Mouse (Mus musculus) stomach, embryonic 14.5 days (tissue): ENCODE measurements around the gene Wdfy2. TPM values are rescaled to one million over a fixed set of nuclear protein-coding genes. Genes with fewer than 3 reads are reported as not detected.

Experiments
- ATAC-seq: fragments of 200-750 bp; cut with Nextera tagmentation; 2 replicates; pipeline ENCODE4 v1.8.0; 2017; ENCODE audit warnings: low read depth, moderate TSS enrichment; ENCODE audit not compliant: insufficient number of reproducible peaks, insufficient read depth, low FRiP score
- H3K27ac ChIP-seq: fragments of 300-500 bp; sonication (generic); 2 replicates; pipeline ENCODE4 v1.5.1; 2014; ENCODE audit warnings: mild to moderate bottlenecking, low read length, moderate library complexity, mixed read lengths
- H3K27me3 ChIP-seq: fragments of 300-500 bp; sonication (generic); 2 replicates; pipeline ENCODE4 v1.6.1; 2014; ENCODE audit warnings: low read length, control low read depth, mixed read lengths; ENCODE audit not compliant: control insufficient read depth, insufficient read depth
- H3K36me3 ChIP-seq: fragments of 300-500 bp; sonication (generic); 2 replicates; pipeline ENCODE4 v1.6.1; 2014; ENCODE audit warnings: mild to moderate bottlenecking, control low read depth, low read length, moderate library complexity, mixed read lengths; ENCODE audit not compliant: control insufficient read depth, insufficient read depth
- H3K4me1 ChIP-seq: fragments of 300-500 bp; sonication (generic); 2 replicates; pipeline ENCODE4 v1.6.1; 2014; ENCODE audit warnings: low read length, control low read depth, mixed read lengths; ENCODE audit not compliant: control insufficient read depth, insufficient read depth
- H3K4me2 ChIP-seq: fragments of 300-500 bp; sonication (generic); replicated peaks from 2 replicates; pipeline ENCODE4 v1.6.1; 2014; ENCODE audit warnings: low read depth, low read length, control low read depth
- H3K4me3 ChIP-seq: fragments of 300-500 bp; sonication (generic); 2 replicates; pipeline ENCODE4 v1.5.1; 2014; ENCODE audit warnings: low read depth, low read length, control low read depth
- H3K9ac ChIP-seq: fragments of 300-500 bp; sonication (generic); replicated peaks from 2 replicates; pipeline ENCODE4 v1.6.1; 2014; ENCODE audit warnings: low read depth, mild to moderate bottlenecking, control low read depth, low read length, moderate library complexity, mixed read lengths
- H3K9me3 ChIP-seq: fragments of 300-500 bp; sonication (generic); 2 replicates; pipeline ENCODE4 v1.6.1; 2016; ENCODE audit warnings: low read depth, low read length, control low read depth; ENCODE audit not compliant: control insufficient read depth
- WGBS: fragments of 180-500 bp; shearing (Covaris S2); extraction: QIAGEN DNeasy Blood & Tissue Kit; methylation state at CpG from one replicate; pipeline ENCODE4 v1.1.7; 2014; 5-methylcytosine and 5-hydroxymethylcytosine counted together
- polyA plus RNA-seq: library from polyadenylated mRNA; unstranded; fragments of >200 nt; fragmentation: Nextera tagmentation; extraction: Ambion mirVana; gene quantifications from 2 replicates; pipeline ENCODE4 v1.2.1, GENCODE M21; 2014

The Wdfy2 gene
- polyA plus RNA-seq, 1 experiment from 2014 or later: 9.4 TPM

DNA sequence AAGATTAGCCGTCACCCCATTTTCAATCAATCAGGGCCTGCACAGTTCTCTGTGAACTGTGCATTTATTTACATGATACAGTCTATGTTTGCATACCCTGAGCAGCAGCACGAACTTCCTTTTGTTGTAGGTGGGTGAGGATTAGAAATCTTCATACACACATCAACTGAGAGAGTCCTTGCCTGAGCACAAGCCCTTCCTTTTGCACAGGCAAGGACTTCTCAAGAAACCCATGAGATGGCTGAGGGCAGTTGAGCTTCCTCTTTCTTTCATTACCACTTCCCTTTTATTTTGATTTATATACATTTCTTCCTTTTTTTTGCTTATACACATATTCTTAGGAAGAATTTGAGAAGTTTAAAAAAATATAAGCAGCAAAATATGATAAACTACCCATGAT lies 27.9 kb downstream of the Wdfy2 start:
- ATAC-seq: no peak
- H3K9ac ChIP-seq: no peak overlapping the region
- no peak overlapping the region for H3K27ac ChIP-seq
- no peaks in the 10 kb centered on the region for H3K9me3 ChIP-seq
- H3K27me3 ChIP-seq: no peaks in the 10 kb centered on the region
- peaks cover 6% of the 10 kb centered on the region; the same call in 1 of the 2 replicates for H3K4me1 ChIP-seq
- H3K4me3 ChIP-seq: no peak overlapping the region
- no peaks in the 10 kb centered on the region for H3K36me3 ChIP-seq
- 40% methylated on average over 2 of the region's 2 CpGs for WGBS
- no peak overlapping the region for H3K4me2 ChIP-seq

DNA sequence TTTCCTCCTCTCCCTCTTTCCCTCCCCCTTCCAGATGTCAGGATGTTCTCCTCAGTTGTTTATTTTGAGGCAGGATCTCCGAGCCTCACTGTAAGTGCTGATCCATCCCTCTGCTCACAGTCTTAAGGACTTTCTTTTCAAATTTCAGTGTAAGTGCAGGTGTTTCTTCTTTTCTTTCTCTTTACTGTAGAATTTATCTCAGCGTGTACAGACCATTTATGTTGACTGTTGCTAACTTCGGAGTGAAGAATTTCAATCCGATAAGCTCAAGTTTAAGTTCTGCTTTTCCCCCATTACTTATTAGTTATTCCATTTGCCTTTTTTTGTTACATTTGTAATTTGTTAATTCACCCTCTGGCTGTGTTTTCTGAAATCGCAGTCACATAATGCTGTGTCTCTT lies 29.6 kb downstream of the Wdfy2 start:
- 68% methylated on average over 5 of the region's 5 CpGs for WGBS
- Histone ChIP-seq H3K4me2 (no peak overlapping the region), H3K4me3 (no peak overlapping the region)

DNA sequence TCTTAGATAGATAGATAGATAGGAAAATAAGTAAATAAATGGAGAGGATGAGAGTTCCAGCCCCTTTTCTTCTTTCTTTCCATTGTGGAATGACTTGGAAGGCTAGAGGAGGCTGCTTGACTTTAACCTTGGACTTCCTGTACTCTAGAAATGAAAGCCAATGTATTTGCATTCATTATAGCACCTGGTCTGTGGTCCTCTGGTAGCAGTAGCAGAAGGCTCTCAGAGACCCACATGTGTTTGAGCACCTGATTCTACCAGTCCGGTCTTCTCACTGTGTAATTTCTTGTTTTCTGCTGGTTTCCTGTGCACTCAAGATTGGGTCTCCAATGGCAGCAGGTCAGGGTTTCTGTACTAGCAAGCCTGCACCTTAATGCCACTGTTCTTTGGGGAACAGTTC lies 30.1 kb downstream of the Wdfy2 start:
- H3K27me3 ChIP-seq: no peaks in the 10 kb centered on the region
- no peak overlapping the region for H3K9ac ChIP-seq
- 0 out of 2 replicates have a peak overlapping the region, but pooled peaks have one; percentile 12 for H3K27ac ChIP-seq
- no peak for ATAC-seq
- no peaks in the 10 kb centered on the region for H3K9me3 ChIP-seq
- H3K4me2 ChIP-seq: no peak overlapping the region
- H3K4me3 ChIP-seq: no peak overlapping the region
- H3K36me3 ChIP-seq: no peaks in the 10 kb centered on the region
- peaks cover 6% of the 10 kb centered on the region; the same call in 1 of the 2 replicates for H3K4me1 ChIP-seq
- WGBS: 68% methylated on average over 1 of the region's 1 CpGs

More for the DNA sequence above, 29.6 kb downstream of the Wdfy2 start:
- H3K9me3 ChIP-seq: no peaks in the 10 kb centered on the region
- peaks cover 6% of the 10 kb centered on the region; the same call in 1 of the 2 replicates for H3K4me1 ChIP-seq
- no peak overlapping the region for H3K27ac ChIP-seq
- H3K27me3 ChIP-seq: no peaks in the 10 kb centered on the region
- H3K36me3 ChIP-seq: no peaks in the 10 kb centered on the region
- H3K9ac ChIP-seq: no peak overlapping the region
- no peak for ATAC-seq

DNA sequence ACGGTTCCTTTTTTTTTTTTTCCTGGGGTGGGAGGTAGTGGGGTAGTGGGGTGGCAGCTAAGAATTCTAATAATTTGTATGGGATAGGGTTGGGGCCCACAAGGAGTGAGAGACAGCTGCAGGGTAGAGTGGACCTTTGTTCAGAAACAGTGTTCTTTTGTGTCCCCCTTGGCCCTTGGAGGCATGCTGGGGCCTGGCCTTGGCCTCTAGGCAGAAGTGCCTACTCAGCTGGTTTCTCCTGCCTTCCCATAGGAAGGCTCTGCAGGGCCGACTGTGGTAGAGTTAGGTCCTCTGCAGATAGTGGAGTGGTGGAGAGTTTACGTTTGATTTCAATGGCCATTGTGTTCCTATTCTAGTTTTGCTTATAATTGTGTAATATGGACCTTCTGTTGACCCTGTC lies 30.8 kb downstream of the Wdfy2 start:
- Histone ChIP-seq H3K9me3 (no peaks in the 10 kb centered on the region), H3K36me3 (no peaks in the 10 kb centered on the region), H3K4me3 (no peak overlapping the region), H3K27ac (no peak overlapping the region), H3K4me2 (no peak overlapping the region), H3K27me3 (no peaks in the 10 kb centered on the region), H3K4me1 (peaks cover 6% of the 10 kb centered on the region; the same call in 1 of the 2 replicates), H3K9ac (no peak overlapping the region)
- no peak; the same call in 1 of the 2 replicates for ATAC-seq
- 60% methylated on average over 3 of the region's 3 CpGs for WGBS

DNA sequence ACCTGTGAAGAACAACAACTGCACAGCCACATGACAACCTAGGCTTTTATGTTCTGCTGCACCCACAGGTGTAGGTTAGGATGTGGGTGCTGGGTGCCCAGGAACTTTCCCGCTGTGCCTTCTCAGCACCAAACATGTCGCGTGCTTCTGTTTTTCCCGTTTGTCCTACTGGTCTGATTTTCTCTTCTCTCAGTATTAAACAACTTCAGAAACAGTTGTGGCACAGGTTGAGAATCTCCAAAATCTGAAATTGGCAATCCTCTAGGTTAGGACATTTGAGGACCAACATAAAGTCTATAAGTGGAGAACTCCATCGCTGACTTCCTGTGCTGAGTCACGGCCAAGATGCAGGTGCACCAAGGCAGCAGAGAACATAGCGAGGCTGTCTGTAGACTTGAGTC lies 32.8 kb downstream of the Wdfy2 start:
- Histone ChIP-seq H3K4me2 (no peak overlapping the region), H3K4me1 (peaks cover 6% of the 10 kb centered on the region; the same call in 1 of the 2 replicates), H3K4me3 (no peak overlapping the region), H3K27ac (no peak overlapping the region), H3K36me3 (no peaks in the 10 kb centered on the region), H3K9me3 (no peaks in the 10 kb centered on the region), H3K27me3 (no peaks in the 10 kb centered on the region), H3K9ac (no peak overlapping the region)
- WGBS: 97% methylated on average over 7 of the region's 7 CpGs
- ATAC-seq: no peak

DNA sequence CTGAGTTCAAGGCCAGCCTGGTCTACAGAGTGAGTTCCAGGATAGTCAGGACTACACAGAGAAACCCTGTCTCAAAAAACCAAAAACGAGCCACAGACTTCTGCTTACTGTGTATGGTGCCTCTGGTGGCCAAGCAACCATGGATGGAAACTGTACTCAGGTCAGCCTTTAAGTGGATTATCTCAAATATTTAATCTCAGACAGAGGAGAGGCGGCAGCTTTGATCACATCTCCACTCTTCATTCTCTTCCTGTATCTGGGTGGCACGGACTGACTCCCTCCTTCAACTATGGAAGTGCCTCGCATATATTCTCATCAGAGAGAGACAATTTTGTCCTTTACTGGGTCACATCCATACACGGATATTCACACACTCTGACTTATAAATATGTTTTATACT lies 34.0 kb downstream of the Wdfy2 start:
- Histone ChIP-seq H3K27me3 (no peaks in the 10 kb centered on the region), H3K9me3 (no peaks in the 10 kb centered on the region), H3K36me3 (no peaks in the 10 kb centered on the region), H3K4me1 (peaks cover 6% of the 10 kb centered on the region; the same call in 1 of the 2 replicates), H3K27ac (no peak overlapping the region), H3K9ac (no peak overlapping the region), H3K4me3 (no peak overlapping the region), H3K4me2 (no peak overlapping the region)
- WGBS: 93% methylated on average over 5 of the region's 5 CpGs
- ATAC-seq: no peak

DNA sequence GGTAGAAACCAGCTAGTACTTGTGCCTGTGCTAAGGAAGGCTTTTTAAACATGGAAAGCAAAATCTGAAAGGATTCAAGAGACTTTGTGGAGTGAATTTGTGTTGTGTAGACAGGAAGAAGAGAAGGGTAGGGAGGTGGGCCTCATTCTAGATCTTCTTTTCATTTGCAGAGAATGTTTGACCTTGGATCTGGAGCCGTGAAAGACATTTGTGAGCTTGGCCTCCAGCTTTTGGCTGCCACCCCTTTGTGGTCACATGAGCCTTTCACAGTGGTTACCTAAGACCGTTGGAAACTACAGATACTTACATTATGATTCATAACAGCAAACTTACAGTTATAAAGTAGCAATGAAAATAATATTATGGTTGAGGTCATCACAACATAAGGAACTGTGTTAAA lies 34.5 kb downstream of the Wdfy2 start:
- H3K9me3 ChIP-seq: no peaks in the 10 kb centered on the region
- no peak overlapping the region for H3K4me2 ChIP-seq
- H3K36me3 ChIP-seq: no peaks in the 10 kb centered on the region
- no peak overlapping the region for H3K9ac ChIP-seq
- no peaks in the 10 kb centered on the region for H3K27me3 ChIP-seq
- ATAC-seq: no peak
- H3K27ac ChIP-seq: no peak overlapping the region
- H3K4me3 ChIP-seq: no peak overlapping the region
- 76% methylated on average over 2 of the region's 2 CpGs for WGBS
- peaks cover 4% of the 10 kb centered on the region; the same call in 1 of the 2 replicates for H3K4me1 ChIP-seq

DNA sequence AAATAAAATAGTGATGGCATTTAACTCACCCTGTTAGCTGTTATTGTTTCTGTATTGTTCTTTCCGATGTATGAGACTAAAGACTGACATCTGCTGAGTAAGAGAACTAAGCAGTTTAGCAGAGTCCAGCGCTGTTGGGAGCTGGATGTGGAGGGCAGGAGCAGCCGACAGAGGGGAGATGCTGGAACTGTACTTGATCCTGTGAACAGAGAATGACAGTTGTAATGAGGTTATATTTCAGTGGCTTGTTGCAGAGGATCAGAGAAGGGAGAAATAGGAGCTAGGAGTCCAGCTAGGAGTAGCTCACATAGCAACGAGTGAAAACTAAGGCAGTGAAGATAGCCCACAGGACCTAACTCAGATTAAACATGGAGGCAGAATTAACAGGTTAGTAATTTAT lies 36.3 kb downstream of the Wdfy2 start:
- 74% methylated on average over 4 of the region's 4 CpGs for WGBS

DNA sequence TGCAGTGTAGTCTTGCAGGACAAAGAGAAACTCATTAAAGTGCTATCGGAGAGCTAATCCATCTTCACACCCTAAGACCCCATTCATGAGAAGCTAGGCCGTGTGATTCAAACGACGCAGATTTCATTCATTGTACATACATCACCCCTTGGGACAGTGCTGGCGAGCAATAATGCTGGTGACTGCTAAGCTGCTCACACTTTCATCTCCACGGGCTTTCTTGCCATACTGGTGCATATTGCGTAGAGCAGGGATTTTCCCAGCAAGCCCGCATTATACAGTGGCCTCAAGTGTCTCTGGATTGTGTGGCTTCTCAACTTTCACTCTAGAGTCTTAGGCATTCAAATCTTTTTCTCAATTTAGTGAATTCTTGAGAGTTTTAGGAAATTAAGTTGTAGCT lies 36.9 kb downstream of the Wdfy2 start:
- Histone ChIP-seq H3K27ac (no peak overlapping the region), H3K4me3 (no peak overlapping the region), H3K36me3 (no peaks in the 10 kb centered on the region), H3K4me2 (no peak overlapping the region), H3K9me3 (no peaks in the 10 kb centered on the region), H3K9ac (no peak overlapping the region), H3K4me1 (peaks cover 4% of the 10 kb centered on the region; the same call in 1 of the 2 replicates), H3K27me3 (no peaks in the 10 kb centered on the region)
- ATAC-seq: no peak
- 68% methylated on average over 8 of the region's 8 CpGs for WGBS

More for the DNA sequence above, 36.3 kb downstream of the Wdfy2 start:
- H3K9me3 ChIP-seq: no peaks in the 10 kb centered on the region
- no peaks in the 10 kb centered on the region for H3K36me3 ChIP-seq
- no peak overlapping the region for H3K9ac ChIP-seq
- H3K27ac ChIP-seq: no peak overlapping the region
- H3K4me2 ChIP-seq: no peak overlapping the region
- ATAC-seq: no peak
- no peaks in the 10 kb centered on the region for H3K4me1 ChIP-seq
- no peak overlapping the region for H3K4me3 ChIP-seq
- no peaks in the 10 kb centered on the region for H3K27me3 ChIP-seq
